Mouse (Mus musculus) E14TG2a.4 (cell line): Measurements from ENCODE around the gene Dscaml1.

ENCODE experiments used
- CTCF ChIP-seq: conservative IDR thresholded peaks from 2 replicates; pipeline ENCODE4 v1.5.1; 2014; ENCODE audit warnings: low read length
- NANOG ChIP-seq: IDR thresholded peaks from 2 replicates; pipeline ENCODE4 v1.6.1; 2014; ENCODE audit warnings: borderline replicate concordance, low read length, mixed read lengths
- POU5F1 ChIP-seq: IDR thresholded peaks from 2 replicates; pipeline ENCODE4 v1.6.1; 2014; ENCODE audit warnings: low read length, borderline replicate concordance

DNA sequence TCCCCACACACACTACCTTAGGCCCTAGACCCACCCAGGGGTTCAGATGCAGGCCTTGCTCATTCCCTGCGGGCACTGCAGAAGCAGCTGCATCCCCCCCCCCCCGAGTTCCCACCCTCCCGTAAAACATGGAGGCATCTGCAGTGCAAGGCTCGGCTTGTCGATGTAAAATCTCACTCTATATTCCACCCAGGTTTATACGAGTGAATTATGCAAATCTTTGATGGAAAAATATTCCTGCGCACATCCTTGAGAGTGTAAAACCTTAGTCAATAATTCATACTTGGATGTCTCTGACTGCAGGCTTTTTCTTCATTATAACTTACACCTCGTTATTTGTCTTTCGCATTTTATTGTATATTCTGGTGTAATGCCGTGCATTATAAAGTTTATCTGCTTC is 272.7 kb downstream of the Dscaml1 start:
- TF ChIP-seq NANOG (no peak), CTCF (no peak), POU5F1 (no peak)
